Mouse (Mus musculus) stomach, embryonic 16.5 days (tissue): ENCODE data around the gene Gm45618. TPM values are rescaled to one million over a fixed set of nuclear protein-coding genes. Genes with fewer than 3 reads are reported as not detected.
"Not testable (repeated sequence)": the region's sequence is repeated elsewhere in the genome, so short reads cannot be mapped to it uniquely, and the experiment has no call there.

Experiments used
- ATAC-seq: fragments of 200-750 bp; cut with Nextera tagmentation; 2 replicates; pipeline ENCODE4 v1.8.0; 2017; ENCODE audit warnings: moderate number of reproducible peaks, moderate TSS enrichment; ENCODE audit not compliant: insufficient read depth, low FRiP score
- H3K27ac ChIP-seq: fragments of 300-500 bp; sonication (generic); 2 replicates; pipeline ENCODE4 v1.5.1; 2014; ENCODE audit warnings: low read length
- H3K27me3 ChIP-seq: fragments of 300-500 bp; sonication (generic); 2 replicates; pipeline ENCODE4 v1.6.1; 2014; ENCODE audit warnings: low read length, control low read depth, mixed read lengths; ENCODE audit not compliant: control insufficient read depth, insufficient read depth
- H3K36me3 ChIP-seq: fragments of 300-500 bp; sonication (generic); 2 replicates; pipeline ENCODE4 v1.6.1; 2014; ENCODE audit warnings: low read length; ENCODE audit not compliant: control insufficient read depth, insufficient read depth
- H3K4me1 ChIP-seq: fragments of 300-500 bp; sonication (generic); 2 replicates; pipeline ENCODE4 v1.6.1; 2014; ENCODE audit warnings: low read length, control low read depth, mixed read lengths; ENCODE audit not compliant: control insufficient read depth, insufficient read depth
- H3K4me2 ChIP-seq: fragments of 300-500 bp; sonication (generic); 2 replicates; pipeline ENCODE4 v1.6.1; 2014; ENCODE audit warnings: low read depth, low read length, mixed read lengths
- H3K4me3 ChIP-seq: fragments of 300-500 bp; sonication (generic); replicated peaks from 2 replicates; pipeline ENCODE4 v1.5.1; 2014; ENCODE audit warnings: mild to moderate bottlenecking, low read length
- H3K9ac ChIP-seq: fragments of 300-500 bp; sonication (generic); 2 replicates; pipeline ENCODE4 v1.6.1; 2014; ENCODE audit warnings: low read length
- H3K9me3 ChIP-seq: fragments of 300-500 bp; sonication (generic); replicated peaks from 2 replicates; pipeline ENCODE4 v1.6.1; 2016; ENCODE audit warnings: low read length, control low read depth; ENCODE audit not compliant: control insufficient read depth
- WGBS: fragments of 180-500 bp; shearing (Covaris S2); extraction: QIAGEN DNeasy Blood & Tissue Kit; methylation state at CpG from one replicate; pipeline ENCODE4 v1.1.7; 2014; 5-methylcytosine and 5-hydroxymethylcytosine counted together
- polyA plus RNA-seq: library from polyadenylated mRNA; unstranded; fragments of >200 nt; fragmentation: Nextera tagmentation; extraction: Ambion mirVana; gene quantifications from 2 replicates; pipeline ENCODE4 v1.2.1, GENCODE M21; 2015

Gm45618 gene
- polyA plus RNA-seq, 1 experiment from 2014 or later = not detected

DNA sequence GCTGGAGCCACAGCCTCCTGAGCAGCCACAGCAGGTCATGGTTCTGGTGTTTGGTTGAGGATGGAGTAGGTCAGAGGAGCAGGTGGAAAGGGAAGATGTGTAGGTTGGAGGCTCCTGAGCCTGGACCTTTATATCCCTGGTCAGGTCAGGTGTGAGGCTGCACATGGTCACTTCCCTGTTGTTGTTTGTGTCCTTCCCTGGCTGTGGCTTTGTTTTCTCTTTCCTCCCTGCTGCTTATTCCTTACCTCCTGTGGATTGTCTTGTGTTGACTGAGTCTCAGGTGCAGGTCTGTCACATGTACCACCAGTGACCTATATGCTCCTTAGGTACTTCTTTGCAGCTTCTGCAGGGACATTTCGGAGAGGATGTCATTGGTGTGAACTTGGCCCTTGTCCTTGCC is 24.0 kb upstream of the Gm45618 start, which contains the start of gene Gm45337:
Gene Gm45337 (minus strand): TSS at position 101 of the 400 bp plus-strand sequence.
- Histone ChIP-seq H3K27me3 (no peaks in the 10 kb centered on the region), H3K9ac (no peak within 1 kb of the TSS), H3K27ac (no peak within 1 kb of the TSS), H3K4me1 (no peaks in the 10 kb centered on the region), H3K9me3 (no peaks in the 10 kb centered on the region), H3K4me3 (no peak within 1 kb of the TSS), H3K4me2 (no peak within 1 kb of the TSS), H3K36me3 (no peaks in the 10 kb centered on the region)
- WGBS = 69% methylated on average over 1 of the region's 1 CpGs
- no peak for ATAC-seq

DNA sequence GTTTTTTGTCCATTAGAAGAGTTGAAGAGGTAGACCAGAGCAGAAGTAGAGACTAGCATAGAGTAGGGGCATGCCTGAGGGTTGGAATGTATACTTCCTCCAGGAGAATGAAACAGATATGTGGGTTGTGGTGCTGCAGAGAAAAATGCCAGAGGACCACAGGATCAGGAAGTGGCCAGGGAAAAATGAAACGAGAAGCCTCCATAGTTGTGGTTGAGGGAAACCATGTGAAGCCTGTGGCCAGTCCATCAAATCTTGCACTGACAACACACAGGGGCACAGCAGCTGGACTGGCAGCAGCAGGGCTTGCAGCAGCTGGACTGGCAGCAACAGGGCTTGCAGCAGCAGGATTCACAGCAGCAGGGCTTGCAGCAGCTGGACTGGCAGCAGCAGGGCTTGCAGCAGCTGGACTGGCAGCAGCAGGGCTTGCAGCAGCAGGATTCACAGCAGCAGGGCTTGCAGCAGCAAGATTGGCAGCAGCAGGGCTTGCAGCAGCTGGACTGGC is 23.0 kb upstream of the Gm45618 start:
- ATAC-seq, H3K4me1 ChIP-seq, H3K27me3 ChIP-seq, H3K9me3 ChIP-seq, H3K36me3 ChIP-seq, H3K4me2 ChIP-seq, H3K4me3 ChIP-seq, H3K27ac ChIP-seq, H3K9ac ChIP-seq: not testable (repeated sequence)
- WGBS = 27% methylated on average over 1 of the region's 1 CpGs

DNA sequence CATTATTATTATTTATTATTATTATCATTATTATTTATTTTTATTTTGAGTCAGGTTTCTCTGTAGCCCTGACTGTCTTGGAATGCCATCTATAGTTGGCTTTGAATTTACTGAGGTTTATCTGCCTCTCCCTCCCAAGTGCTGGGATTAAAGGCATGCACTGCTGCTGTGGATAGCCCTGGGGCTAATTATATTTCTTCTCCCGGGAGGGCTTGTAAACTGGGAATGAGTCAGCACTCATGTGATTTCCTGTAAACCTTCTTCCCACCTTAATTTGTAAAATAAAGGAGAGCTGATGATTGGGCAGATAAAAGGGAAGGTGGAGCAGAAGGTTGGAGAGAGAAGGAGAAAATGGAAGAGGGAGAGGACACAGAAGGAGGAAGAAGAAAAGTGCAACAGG is 20.2 kb upstream of the Gm45618 start:
- Histone ChIP-seq H3K9me3 (no peaks in the 10 kb centered on the region), H3K27ac (no peak overlapping the region), H3K4me1 (no peaks in the 10 kb centered on the region), H3K9ac (no peak overlapping the region), H3K36me3 (no peaks in the 10 kb centered on the region), H3K27me3 (no peaks in the 10 kb centered on the region), H3K4me3 (no peak overlapping the region), H3K4me2 (no peak overlapping the region)
- no peak for ATAC-seq
- WGBS = 24% methylated on average over 1 of the region's 1 CpGs

DNA sequence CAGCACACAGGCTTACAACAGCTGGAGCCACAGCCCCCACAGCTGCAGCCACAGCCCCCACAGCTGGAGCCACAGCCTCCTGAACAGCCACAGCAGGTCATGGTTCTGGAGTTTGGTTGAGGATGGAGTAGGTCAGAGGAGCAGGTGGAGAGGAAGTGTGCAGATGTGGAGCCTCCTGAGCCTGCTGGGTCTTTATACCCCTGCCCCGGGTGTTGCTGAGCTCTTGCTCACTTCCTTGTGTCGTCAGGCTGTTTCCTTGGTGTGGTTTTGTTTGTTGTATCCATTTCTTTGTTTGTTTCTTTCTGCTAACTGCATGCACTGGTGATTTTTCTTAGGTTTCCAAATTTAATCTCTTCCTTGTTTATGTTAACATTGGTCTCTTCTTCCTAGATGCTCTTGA is 15.4 kb upstream of the Gm45618 start, which contains the start of gene Gm39115:
Gene Gm39115 (minus strand): TSS at position 101 of the 400 bp plus-strand sequence.
- not testable (repeated sequence) for H3K9ac ChIP-seq, H3K4me2 ChIP-seq, H3K4me3 ChIP-seq, ATAC-seq, H3K27me3 ChIP-seq, H3K4me1 ChIP-seq, H3K9me3 ChIP-seq, H3K36me3 ChIP-seq, H3K27ac ChIP-seq
- WGBS = 24% methylated on average over 2 of the region's 2 CpGs

DNA sequence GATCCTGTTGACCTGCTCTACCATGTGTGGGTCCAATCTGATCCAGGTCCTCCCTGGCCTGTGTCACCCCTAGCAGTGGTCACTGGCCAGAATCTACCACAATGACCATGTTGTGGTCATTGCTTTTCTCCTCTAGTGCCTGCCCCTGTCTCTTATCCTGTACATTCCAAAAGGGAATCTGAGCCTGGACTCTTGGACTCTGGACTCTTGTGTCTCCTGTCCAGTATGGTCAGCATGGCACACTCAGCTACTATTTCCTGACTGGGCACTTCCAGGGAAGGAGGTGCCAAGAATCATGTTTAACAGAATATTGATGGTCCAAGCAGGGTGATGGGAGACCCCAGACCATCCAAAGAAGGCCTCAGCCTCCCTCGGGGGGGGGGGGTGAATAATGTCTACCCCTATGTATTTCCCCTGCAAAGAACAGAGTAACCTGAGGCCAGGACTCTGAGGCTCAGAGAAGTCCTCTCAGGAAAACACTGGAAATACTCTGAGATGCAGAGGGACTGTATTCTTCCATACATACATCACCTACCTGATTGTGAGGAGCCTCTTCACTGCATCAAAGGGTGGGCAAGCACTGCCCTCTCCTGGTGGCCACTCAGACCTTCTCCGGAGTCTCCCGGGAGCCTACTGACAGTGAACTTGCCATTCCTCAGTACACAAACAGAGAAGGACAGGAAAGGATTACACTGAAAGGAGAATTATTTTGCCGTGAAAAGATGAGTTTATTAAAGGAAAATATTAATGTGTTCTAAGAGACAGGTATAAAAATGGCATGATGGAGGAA is 13.9 kb upstream of the Gm45618 start:
- no peaks in the 10 kb centered on the region for H3K27me3 ChIP-seq
- no peak overlapping the region for H3K4me3 ChIP-seq
- 44% methylated on average over 4 of the region's 4 CpGs for WGBS
- no peak overlapping the region for H3K9ac ChIP-seq
- no peaks in the 10 kb centered on the region for H3K36me3 ChIP-seq
- H3K27ac ChIP-seq = no peak overlapping the region
- H3K4me2 ChIP-seq = no peak overlapping the region
- no peaks in the 10 kb centered on the region for H3K4me1 ChIP-seq
- H3K9me3 ChIP-seq = no peaks in the 10 kb centered on the region
- no peak for ATAC-seq

DNA sequence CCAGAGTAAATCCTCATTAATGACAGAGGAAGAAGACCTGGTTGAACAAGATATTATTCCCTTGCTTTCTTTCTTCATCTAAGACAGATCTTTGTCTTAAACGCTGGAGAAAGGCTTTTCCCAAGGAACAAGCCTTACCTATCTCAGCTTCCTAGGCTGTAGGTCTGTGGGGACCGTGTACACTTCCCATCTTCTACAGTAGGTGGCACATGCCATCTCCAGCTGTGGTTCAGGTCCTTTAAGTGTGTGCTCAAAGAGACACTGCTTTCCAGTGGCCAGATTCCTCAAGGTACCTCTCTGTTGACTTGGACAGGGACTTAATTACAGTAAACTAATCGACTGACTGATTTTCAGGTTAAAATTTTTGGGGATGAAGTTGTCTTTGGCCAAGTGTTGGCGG is 8.3 kb upstream of the Gm45618 start:
- no peak overlapping the region for H3K4me3 ChIP-seq
- H3K27me3 ChIP-seq = no peaks in the 10 kb centered on the region
- no peaks in the 10 kb centered on the region for H3K36me3 ChIP-seq
- no peak overlapping the region for H3K4me2 ChIP-seq
- no peak for ATAC-seq
- no peak overlapping the region for H3K27ac ChIP-seq
- no peak overlapping the region for H3K9ac ChIP-seq
- WGBS = 59% methylated on average over 4 of the region's 4 CpGs
- no peaks in the 10 kb centered on the region for H3K9me3 ChIP-seq
- no peaks in the 10 kb centered on the region for H3K4me1 ChIP-seq

DNA sequence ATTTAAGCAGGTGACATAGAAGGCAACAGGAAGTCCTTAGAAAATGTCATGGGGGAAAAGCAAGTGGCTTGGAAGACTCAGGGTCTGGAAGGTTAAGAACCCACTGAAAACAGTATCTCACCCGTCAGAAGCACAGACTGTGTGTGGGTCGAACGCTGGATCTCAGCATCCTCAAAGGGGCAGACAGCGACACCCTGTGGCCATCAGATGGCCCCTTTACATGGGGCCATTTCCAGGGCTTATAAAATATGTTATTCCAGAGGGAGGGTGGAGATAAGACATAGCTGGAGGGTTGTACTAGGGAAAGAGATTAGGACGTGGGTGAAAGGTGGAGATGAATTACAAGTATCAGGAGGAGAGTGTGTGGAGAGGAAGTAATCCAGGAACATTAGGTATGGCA is 897 bp downstream of the Gm45618 start:
- Histone ChIP-seq H3K4me1 (no peaks in the 10 kb centered on the region), H3K27me3 (no peaks in the 10 kb centered on the region), H3K36me3 (no peaks in the 10 kb centered on the region), H3K9ac (no peak overlapping the region), H3K4me2 (no peak overlapping the region), H3K27ac (no peak overlapping the region), H3K4me3 (no peak overlapping the region), H3K9me3 (no peaks in the 10 kb centered on the region)
- WGBS = 15% methylated on average over 5 of the region's 5 CpGs
- ATAC-seq = no peak

DNA sequence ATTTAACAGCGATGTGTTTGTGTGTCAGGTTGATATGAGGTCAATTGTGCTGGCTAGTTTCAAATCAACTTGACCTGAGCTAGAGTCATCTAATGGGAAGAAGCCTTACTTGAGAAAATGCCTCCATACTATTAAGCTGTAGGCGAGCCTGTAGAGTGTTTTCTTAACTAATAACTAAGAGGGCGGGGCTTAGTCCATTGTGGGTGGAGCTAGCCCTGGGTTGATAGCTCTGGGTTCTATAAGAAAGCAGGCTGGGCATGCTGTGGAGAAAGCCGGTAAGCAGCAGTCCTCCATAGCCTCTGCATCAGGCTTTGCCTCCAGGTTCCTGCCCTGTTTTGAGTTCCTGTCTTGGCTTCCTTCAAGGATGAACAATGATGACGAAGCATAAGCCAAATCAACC is 15.8 kb downstream of the Gm45618 start:
- no peak for ATAC-seq
- Histone ChIP-seq H3K9ac (no peak overlapping the region), H3K4me2 (no peak overlapping the region), H3K36me3 (no peaks in the 10 kb centered on the region), H3K4me3 (no peak overlapping the region), H3K27me3 (no peaks in the 10 kb centered on the region), H3K4me1 (no peaks in the 10 kb centered on the region), H3K27ac (no peak overlapping the region), H3K9me3 (no peaks in the 10 kb centered on the region)
- 49% methylated on average over 5 of the region's 5 CpGs for WGBS

DNA sequence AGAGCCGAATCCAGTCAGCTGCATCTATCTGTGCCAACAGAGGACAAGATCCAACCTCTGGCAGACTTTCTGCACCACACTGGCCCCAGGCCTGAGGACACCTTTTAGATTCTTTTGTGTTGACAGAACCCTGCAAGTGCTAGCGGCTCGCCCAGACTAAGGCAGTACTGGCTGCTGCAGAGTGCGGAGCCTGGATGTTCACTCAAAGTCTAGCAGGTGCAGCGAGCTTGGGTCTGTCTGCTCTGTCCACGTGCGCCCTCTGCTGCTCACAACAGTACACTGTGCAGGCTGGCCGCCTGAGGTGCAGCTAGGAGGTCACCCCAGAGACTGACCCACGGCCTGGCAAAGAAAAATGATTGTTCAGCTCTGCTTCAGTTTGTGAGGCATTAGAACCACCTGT is 22.8 kb downstream of the Gm45618 start:
- WGBS = 9% methylated on average over 9 of the region's 9 CpGs
- peak; percentile 66; the same call in 1 of the 2 replicates for ATAC-seq

More for the DNA sequence above, 22.8 kb downstream of the Gm45618 start:
- H3K36me3 ChIP-seq = no peaks in the 10 kb centered on the region
- no peak overlapping the region for H3K9ac ChIP-seq
- no peak overlapping the region for H3K27ac ChIP-seq
- no peak overlapping the region for H3K4me3 ChIP-seq
- peaks cover 16% of the 10 kb centered on the region for H3K4me1 ChIP-seq
- no peaks in the 10 kb centered on the region for H3K9me3 ChIP-seq
- no peak overlapping the region for H3K4me2 ChIP-seq
- H3K27me3 ChIP-seq = peaks cover 32% of the 10 kb centered on the region
